Mouse (Mus musculus): ENCODE measurements around the gene Adarb1.
"Not testable (repeated sequence)": the region's sequence is repeated elsewhere in the genome, so short reads cannot be mapped to it uniquely, and the experiment has no call there.

Gene Adarb1

DNA sequence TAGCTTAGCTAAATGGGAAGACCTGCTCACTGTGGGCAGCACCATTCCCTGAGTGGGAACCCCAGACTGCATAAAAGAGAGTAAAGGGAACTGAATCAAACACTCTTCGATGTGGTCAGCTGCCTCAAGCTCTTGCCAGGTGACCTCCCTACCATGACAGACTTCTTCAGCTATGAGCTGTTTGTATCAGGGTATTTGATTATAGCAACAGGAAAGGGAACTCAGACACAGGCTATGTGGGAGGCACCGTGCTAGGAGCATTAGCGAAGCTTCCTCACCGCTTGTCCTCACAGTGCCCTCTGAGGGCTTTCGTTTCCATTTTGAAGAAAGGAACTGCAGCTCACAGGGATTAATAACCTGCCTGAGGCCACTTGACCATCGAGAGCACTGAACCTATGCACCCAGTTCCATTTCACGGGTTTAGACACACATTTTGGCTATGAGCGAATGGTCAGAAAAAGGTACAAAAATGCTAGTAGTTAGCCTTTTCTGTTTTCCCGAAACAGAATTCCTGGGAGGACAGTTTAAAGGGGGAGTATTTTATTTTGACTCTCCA lies 103.3 kb downstream of the Adarb1 start:
- DNase-seq (ENCODE audit: low spot score): no peak

GRCm38 (mm10) chr10:77308978-77309377 lies 109.1 kb downstream of the Adarb1 start:
- no peak for DNase-seq (ENCODE audit: low spot score)

- DNase-seq (ENCODE audit: low spot score): no peak
Measured at GRCm38 (mm10) chr10:77305766-77306165, 112.3 kb downstream of the Adarb1 start.

GRCm38 (mm10) chr10:77304840-77305533 lies 113.1 kb downstream of the Adarb1 start:
- no peak for DNase-seq (ENCODE audit: low spot score)

DNA sequence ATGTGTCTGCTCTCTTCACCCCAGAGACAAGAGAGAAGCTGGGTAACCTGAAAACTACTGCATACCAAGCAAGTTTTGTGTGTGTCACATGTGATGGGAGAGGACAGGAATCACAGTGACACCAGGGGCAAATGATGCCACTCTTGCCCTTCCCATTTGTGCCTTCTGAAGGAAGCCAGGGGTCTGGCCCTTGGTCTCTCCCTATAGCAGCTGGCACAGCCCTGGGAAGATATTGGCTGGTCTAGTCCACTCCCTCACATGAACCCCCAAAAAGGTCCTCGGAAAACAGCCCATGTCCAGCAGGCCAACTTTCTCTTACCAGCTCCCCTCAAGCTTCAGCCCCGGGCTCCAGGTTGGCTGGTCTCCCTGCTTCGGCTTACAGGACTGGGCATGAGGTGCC lies 113.7 kb downstream of the Adarb1 start:
- no peak for DNase-seq (ENCODE audit: low spot score)

DNA sequence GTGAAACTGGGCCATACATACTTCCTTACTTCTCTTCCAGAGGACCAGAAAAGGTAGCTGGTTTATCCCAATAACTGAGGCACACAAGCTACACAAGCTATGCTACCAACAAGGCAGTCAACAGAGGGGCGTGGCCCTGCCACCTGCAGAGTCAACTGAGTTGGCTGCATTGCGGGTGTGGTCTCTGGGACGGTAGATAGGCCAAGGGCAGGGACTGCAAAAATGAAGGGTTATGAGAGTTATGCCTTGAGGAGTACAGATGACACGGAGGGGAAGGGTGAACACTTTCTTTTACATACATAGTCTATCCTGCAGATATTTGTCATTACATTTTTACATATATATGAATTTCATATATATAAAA lies 117.2 kb downstream of the Adarb1 start:
- DNase-seq (ENCODE audit: low spot score): no peak

DNA sequence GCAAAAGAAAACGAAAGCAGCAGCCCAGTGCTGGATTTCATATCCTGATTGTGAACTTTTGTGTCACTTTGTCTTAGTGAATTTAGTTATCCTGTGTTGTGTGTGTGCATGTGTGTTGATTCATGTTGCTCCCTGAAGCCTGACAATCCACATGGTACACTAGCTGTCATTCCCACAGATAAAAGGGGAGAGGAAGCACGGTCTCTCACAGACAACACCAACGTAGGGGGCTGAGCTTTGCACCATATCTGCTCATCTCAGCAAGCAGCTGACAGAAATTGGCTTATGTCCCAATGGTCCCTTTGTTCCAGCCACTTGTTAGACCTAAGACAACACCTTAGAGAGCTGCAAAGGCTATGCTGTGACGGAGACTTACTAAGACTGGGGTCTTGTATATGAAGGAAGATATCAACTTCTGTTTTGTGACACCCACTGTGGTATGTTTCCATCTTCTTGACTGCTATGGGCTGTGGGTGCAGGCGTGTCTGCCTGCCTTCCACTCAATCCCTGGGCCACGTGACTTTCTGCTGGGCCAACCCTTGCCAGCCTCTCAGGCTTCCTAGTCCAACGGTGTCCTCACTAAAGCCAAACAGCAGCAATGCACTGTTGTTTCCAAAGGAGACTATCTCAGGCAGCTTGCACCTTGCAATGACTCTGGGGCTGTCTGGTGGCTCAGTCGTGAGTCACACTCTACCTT lies 117.7 kb downstream of the Adarb1 start:
- DNase-seq (ENCODE audit: low spot score): no peak

DNA sequence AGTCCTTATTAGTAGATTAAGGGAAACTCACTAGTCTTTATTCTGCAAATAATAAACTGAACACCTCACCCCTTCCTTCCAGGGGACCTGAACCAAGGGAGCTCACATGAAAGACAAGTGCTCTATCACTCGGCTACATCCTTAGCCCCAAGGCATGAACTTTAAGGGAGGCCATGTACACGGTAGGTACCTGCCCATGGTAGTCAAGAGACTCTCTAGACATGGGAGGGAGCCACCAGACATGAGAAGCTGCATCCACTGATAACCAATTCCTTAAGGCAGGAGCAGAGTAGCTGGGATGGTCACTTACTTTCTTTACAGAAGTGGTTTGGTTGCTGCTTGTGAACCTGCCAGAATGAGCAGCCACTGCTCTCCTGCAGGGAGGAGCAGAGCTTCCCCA lies 118.9 kb downstream of the Adarb1 start:
- no peak for DNase-seq (ENCODE audit: low spot score)

DNA sequence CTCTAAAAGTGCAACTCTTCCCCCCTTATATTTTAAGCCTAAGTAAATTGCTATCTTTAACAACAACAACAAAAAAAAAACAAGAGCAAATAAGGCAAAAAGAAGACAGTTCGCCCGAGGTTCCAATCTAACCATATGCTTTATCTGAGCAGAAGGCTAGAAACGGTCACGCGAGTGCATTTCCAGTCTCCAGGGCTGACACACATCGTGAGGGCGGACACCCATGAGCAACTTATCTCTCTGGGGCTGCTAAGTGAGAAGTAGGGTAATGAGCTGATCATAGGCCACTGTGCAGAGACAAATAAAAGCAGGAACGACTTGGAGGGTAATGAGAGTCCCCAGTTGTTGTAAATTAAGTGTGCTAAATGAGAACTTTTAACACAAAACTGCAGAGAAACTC lies 119.4 kb downstream of the Adarb1 start:
- DNase-seq (ENCODE audit: low spot score): no peak

GRCm38 (mm10) chr10:77294691-77295090 lies 123.4 kb downstream of the Adarb1 start:
- DNase-seq (ENCODE audit: low spot score): no peak

DNA sequence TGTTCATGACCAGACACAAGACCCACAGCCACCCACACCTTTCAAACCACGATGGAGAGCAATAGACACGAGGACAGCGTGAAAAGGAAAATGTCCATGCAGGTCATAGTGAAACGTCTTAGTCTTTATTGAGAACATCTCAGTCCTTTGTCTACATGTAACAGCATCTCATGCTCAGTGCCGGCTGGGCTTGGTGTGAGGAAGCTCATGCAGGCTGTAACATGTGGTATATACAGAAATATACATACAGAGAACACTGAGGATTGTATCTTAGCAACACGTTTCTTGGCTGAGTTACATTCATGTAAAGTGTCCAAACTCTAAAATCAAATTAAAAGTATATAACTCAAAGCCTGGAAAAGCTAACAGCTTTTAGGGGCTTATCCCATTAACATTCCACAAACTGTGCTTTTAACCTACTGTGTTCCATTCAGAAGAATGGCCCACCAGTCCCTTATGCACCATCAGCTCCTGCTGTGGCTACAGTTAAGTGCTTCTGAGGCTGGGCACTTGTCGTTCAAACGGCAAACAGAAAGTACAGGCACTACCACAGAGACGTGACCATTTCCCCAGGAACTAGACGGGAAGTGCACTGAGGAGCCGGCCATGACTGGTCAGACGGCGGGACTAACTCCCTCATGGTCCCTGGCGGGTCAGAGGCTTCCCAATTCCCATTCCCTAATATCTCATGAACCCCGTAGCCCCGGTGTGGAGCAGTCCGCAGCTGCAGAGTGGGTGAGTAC lies 127.3 kb downstream of the Adarb1 start:
- DNase-seq (ENCODE audit: low spot score): no peak

GRCm38 (mm10) chr10:77289559-77289958 lies 128.5 kb downstream of the Adarb1 start:
- no peak for DNase-seq (ENCODE audit: low spot score)

DNA sequence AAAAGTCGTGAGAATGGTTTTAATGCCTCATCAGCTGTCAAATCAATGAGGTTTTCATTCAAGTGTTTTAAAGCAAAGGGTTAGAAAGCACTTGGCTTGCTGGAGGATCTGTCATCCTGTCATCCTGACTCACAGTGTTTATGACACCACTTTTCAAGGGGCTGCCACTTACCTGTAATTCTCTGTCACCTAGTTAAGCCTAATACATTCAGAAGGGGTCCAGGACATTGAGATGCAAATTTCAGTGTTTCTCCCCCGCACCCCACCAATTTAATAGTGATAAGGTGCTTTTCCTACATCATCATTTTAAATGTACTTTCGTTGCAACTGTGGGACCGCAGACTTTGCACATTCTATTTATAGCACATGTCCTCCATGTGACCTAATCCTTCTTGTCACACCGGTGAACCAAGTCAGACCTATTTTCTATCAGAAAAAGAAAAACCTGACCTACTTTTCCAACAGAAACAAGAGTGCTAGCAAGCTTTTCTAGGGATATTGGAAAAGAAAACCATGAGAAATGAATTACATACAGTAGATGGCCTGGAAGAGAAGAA lies 129.4 kb downstream of the Adarb1 start:
- no peak for DNase-seq (ENCODE audit: low spot score)

GRCm38 (mm10) chr10:77287626-77288025 lies 130.4 kb downstream of the Adarb1 start:
- DNase-seq (ENCODE audit: low spot score): no peak

DNA sequence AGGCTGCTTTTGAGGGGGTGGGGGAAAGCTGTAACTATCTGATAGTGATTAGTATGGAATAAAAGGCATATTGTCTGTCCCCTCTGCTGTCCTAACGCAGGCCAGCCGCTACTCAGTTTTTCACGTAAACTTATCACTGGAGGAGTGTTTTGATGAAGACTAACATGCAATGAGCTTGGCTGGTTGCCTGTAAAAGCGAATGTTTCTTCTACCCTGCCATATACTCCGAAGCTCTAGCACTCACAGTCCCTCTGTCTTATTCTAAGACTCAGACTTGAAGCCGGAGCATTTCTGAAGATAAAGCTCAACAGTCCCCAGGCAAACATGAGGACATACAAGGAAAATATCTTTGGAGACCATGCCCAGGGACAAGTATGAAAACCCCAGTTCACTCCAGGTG lies 133.2 kb downstream of the Adarb1 start:
- DNase-seq (ENCODE audit: low spot score): no peak

GRCm38 (mm10) chr10:77282822-77283221 lies 135.2 kb downstream of the Adarb1 start:
- peak; percentile 71 for DNase-seq (ENCODE audit: low spot score)

DNA sequence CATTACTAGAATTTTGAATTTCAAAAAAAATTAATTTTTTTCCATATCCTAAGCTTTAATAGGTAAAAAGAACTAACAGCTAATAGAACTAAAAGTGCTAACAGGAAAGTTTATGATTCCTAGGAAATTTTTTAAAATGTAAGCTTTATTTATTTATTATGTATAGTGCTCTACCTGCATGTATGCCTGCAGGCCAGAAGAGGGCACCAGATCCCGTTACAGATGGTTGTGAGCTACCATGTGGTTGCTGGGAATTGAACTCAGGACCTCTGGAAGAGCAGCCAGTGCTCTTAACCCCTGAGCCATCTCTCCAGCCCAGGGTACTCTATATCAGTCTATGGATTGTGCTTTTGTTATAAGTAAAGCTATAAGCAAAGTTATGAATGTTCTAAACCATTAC lies 136.0 kb downstream of the Adarb1 start:
- not testable (repeated sequence) for DNase-seq (ENCODE audit: low spot score)

DNA sequence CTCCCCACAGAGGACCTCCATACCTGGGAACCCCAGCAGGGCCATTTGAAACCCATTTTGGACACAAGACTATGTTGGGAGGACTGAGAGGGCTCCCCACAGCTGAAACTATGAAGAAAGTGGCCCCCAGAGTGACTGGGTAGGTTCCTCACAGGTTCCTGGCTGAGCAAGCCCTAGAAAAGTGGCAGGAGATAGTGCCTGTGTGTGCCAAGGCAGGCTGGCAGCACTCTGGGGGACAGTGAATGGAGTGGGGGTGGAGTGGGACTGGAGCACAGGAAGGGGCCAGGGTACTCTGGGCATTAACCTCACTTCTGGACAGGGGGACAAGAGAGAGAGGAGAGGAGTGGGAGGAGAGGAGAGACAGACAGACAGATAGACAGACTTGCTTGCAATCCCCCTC lies 144.3 kb downstream of the Adarb1 start:
- no peak for DNase-seq (ENCODE audit: low spot score)

GRCm38 (mm10) chr10:77272980-77273730 lies 144.9 kb downstream of the Adarb1 start:
- no peak for DNase-seq (ENCODE audit: low spot score)

DNA sequence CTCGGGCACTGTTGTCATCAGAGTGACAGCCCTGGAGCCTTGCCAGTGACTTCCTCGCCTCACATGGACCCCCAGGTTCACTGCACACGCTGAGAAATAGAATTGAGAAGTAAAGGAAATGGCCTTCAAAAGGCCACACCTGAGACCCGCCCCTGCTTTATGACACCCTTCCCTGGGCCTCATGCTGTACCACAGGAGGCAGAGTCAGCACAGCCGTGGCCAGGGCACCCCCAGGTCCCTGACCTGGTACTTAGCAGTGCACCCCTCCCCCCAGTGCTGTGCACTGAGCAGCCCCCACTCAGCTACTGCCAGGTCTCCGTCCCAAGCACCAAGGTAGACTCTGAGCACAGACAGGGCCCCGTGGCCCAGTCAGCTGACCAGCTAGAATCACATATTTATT lies 148.9 kb downstream of the Adarb1 start:
- no peak for DNase-seq (ENCODE audit: low spot score)

DNA sequence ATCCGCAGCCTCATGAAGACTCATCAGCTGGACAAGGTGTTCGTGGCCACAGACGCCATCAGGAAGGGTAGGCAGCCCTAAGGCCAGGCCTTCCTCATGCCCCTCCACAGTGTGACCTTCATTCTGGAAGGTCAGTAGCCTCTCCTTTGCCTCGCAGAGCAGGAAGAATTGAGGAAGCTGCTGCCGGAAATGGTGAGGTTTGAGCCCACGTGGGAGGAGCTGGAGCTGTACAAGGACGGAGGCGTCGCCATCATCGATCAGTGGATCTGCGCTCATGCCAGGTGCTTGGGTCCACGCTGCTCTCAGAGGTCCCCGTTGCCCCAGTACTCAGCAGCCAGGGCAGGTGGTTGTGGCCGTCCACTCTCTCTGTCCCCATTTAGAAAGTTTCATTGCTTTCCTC lies 151.0 kb downstream of the Adarb1 start:
- no peak for DNase-seq (ENCODE audit: low spot score)

DNA sequence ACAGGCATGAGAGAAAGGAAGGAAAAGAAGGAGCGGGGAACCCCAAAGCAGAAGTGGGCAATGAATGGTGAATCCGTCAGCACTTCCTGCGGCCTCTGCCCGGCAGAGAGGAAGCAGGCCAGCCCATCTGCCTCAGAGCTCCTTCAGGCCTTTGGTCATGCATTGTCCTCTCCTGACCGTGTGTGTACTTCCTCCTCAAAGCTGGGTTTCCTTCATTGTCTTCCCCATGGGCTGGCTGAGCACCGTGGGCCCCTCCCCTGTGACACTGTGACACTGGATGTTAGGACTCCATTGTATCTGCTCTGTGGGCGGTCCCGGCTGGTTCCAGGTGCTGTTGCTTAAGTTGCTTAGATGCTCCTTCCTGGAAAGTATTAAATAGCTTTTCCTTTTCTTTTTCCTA lies 151.8 kb downstream of the Adarb1 start:
- DNase-seq (ENCODE audit: low spot score): no peak
